21 mouse cellular contexts compared by ENCODE assay signal in the genomic region with DNA sequence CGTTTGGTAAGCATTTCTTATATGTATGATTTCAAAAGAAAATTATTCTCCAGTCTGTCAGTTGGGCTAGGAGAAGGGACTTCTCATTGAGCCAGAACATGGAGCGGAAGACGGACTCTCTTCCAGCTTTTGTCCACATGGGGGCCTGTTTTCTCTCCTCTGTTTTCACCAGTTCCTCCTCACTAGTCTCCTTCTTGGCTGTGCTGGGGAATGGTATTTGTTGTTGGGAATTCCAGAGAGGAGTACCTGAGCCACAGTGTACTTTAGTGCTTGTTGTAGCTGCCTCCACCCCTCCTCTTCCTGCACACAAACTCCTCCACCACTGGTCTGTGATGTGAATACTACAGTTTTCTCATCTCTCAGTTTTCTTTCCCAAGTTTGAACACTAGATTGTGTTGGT.
DNase-seq lines count a peak whose midpoint lies in the region; ATAC-seq and TF ChIP-seq lines count a peak whose summit lies in the region.
"Had no signal": no experiment of that assay in that cellular context is flagged by ENCODE, and none has a peak within 500 bp of the region (broad histone marks: within the 10 kb centered on the region; RNA-seq: fewer than 3 reads in every experiment).

No protein-coding gene starts in this region.

- no peak for TF ChIP-seq POLR2A in heart, adult 2 months (IDR thresholded peaks at IDR 0.05; ENCODE audit: insufficient read depth, low read depth, low read length)

- 74% methylated on average over 3 of the region's 3 CpGs for WGBS in heart, adult 2 months
- 68% methylated on average over 3 of the region's 3 CpGs for WGBS in intestine, postnatal 0 days
- 65% methylated on average over 3 of the region's 3 CpGs for WGBS in intestine, embryonic 15.5 days

- H3K79me2 ChIP-seq in heart, adult 2 months (replicated peaks; ENCODE audit: control insufficient read depth, insufficient read depth, low read length), result no peaks in the 10 kb centered on the region

- H3K27me3 ChIP-seq in heart, adult 2 months (ENCODE audit: control insufficient read depth, insufficient read depth, low read length), result no peaks in the 10 kb centered on the region
- no peaks in the 10 kb centered on the region for H3K27me3 ChIP-seq in intestine, postnatal 0 days (replicated peaks; ENCODE audit: control insufficient read depth, insufficient read depth, low read length)
- no peaks in the 10 kb centered on the region for H3K27me3 ChIP-seq in intestine, embryonic 15.5 days (replicated peaks)
- H3K27me3 ChIP-seq: embryonic facial prominence, embryonic 15.5 days; hindbrain, embryonic 13.5 days; lung, embryonic 15.5 days; neural tube, embryonic 12.5 days had no signal

- no peak for TF ChIP-seq EP300 in heart, adult 2 months (IDR thresholded peaks at IDR 0.05; ENCODE audit: insufficient read depth, low read depth, low read length)

- peak overlapping the region; percentile 87 for H3K27ac ChIP-seq in heart, adult 2 months
- H3K27ac ChIP-seq in intestine, postnatal 0 days (ENCODE audit: low read depth, low read length), result no peak overlapping the region
- H3K27ac ChIP-seq in intestine, embryonic 15.5 days, result no peak overlapping the region
- H3K27ac ChIP-seq: embryonic facial prominence, embryonic 15.5 days; gastrocnemius, adult 2 months; hindbrain, embryonic 13.5 days; limb, embryonic 10.5 days; lung, embryonic 15.5 days; neural tube, embryonic 12.5 days had no signal

- DNase-seq in heart, adult 2 months, result no peak
- DNase-seq in heart, adult 8-10 months (ENCODE audit: low spot score), result no peak
- peak; percentile 17 for DNase-seq in lung, postnatal 10 days
- no peak for DNase-seq in lung, postnatal 4 days
- DNase-seq in lung, postnatal 25 days (ENCODE audit: low spot score), result peak; percentile 7
- DNase-seq in retina, postnatal 1 day, result no peak
- DNase-seq: adrenal gland, postnatal 14 days; cerebellum, adult 18-20 months; cerebellum, postnatal 25 days; embryo, embryonic 11 days; gastrocnemius, adult 2 months; right cerebral cortex, adult 18-20 months; thymus, postnatal 14 days had no signal

- intact Hi-C loops in heart, adult 2 months (cut with DNase I), result loop anchor here (5.0 kb wide), 1 partner anchor 245 kb away; no protein-coding TSS in a partner anchor

- H3K4me2 ChIP-seq in intestine, postnatal 0 days (replicated peaks; ENCODE audit: low read depth), result no peak overlapping the region
- no peak overlapping the region for H3K4me2 ChIP-seq in intestine, embryonic 15.5 days (replicated peaks)
- H3K4me2 ChIP-seq: embryonic facial prominence, embryonic 15.5 days; hindbrain, embryonic 13.5 days; lung, embryonic 15.5 days; neural tube, embryonic 12.5 days had no signal

- H3K4me1 ChIP-seq in heart, adult 2 months (ENCODE audit: control insufficient read depth, insufficient read depth, low read length), result peaks cover 12% of the 10 kb centered on the region
- H3K4me1 ChIP-seq in intestine, postnatal 0 days (replicated peaks; ENCODE audit: control insufficient read depth, insufficient read depth, low read length), result no peaks in the 10 kb centered on the region
- peaks cover 5% of the 10 kb centered on the region for H3K4me1 ChIP-seq in intestine, embryonic 15.5 days (replicated peaks)
- H3K4me1 ChIP-seq: embryonic facial prominence, embryonic 15.5 days; limb, embryonic 10.5 days had no signal

- H3K36me3 ChIP-seq in heart, adult 2 months (ENCODE audit: control insufficient read depth, insufficient read depth, low read length), result peaks cover 6% of the 10 kb centered on the region
- H3K36me3 ChIP-seq in intestine, postnatal 0 days (ENCODE audit: control insufficient read depth, insufficient read depth), result peaks cover 6% of the 10 kb centered on the region; the same call in 1 of the 2 replicates
- no peaks in the 10 kb centered on the region for H3K36me3 ChIP-seq in intestine, embryonic 15.5 days
- H3K36me3 ChIP-seq: embryonic facial prominence, embryonic 15.5 days; lung, embryonic 15.5 days had no signal

- H3K9me3 ChIP-seq in intestine, postnatal 0 days (ENCODE audit: control insufficient read depth), result no peaks in the 10 kb centered on the region
- no peaks in the 10 kb centered on the region for H3K9me3 ChIP-seq in intestine, embryonic 15.5 days
- H3K9me3 ChIP-seq: embryonic facial prominence, embryonic 15.5 days; hindbrain, embryonic 13.5 days; limb, embryonic 10.5 days; lung, embryonic 15.5 days; neural tube, embryonic 12.5 days had no signal

- H3K4me3 ChIP-seq in heart, adult 2 months, result no peak overlapping the region
- no peak overlapping the region for H3K4me3 ChIP-seq in intestine, postnatal 0 days (ENCODE audit: low read depth, low read length)
- no peak overlapping the region for H3K4me3 ChIP-seq in intestine, embryonic 15.5 days (replicated peaks)
- H3K4me3 ChIP-seq: embryonic facial prominence, embryonic 15.5 days; gastrocnemius, adult 2 months; hindbrain, embryonic 13.5 days; limb, embryonic 10.5 days; lung, embryonic 15.5 days; neural tube, embryonic 12.5 days had no signal

- no peak overlapping the region for H3K9ac ChIP-seq in heart, adult 2 months (ENCODE audit: low read depth, low read length)
- H3K9ac ChIP-seq in intestine, postnatal 0 days (ENCODE audit: low read depth, low read length), result no peak overlapping the region
- no peak overlapping the region for H3K9ac ChIP-seq in intestine, embryonic 15.5 days
- H3K9ac ChIP-seq: embryonic facial prominence, embryonic 15.5 days; hindbrain, embryonic 13.5 days; lung, embryonic 15.5 days; neural tube, embryonic 12.5 days had no signal

- TF ChIP-seq CTCF in heart, adult 2 months (IDR thresholded peaks at IDR 0.05), result peak; percentile 46
- peak; percentile 43 for TF ChIP-seq CTCF in intestine, postnatal 0 days (IDR thresholded peaks at IDR 0.05; ENCODE audit: low read depth)

- no peak for ATAC-seq in intestine, postnatal 0 days
- no peak for ATAC-seq in intestine, embryonic 15.5 days
- ATAC-seq: intestine, embryonic 16.5 days had no signal

Comparison
In these comparisons a context has a peak if more than half of its experiments do, and no peak if none do; other contexts are left out.
1. DNase-seq: peak in lung, postnatal 10 days (single experiment) and lung, postnatal 25 days (single experiment); none in heart, adult 2 months (0 of 2), heart, adult 8-10 months (single experiment), lung, postnatal 4 days (0 of 2) and retina, postnatal 1 day (single experiment).